Mouse (Mus musculus) brain, adult 2 months (tissue): Measurements from ENCODE around the gene Gm20671.
"Not testable (repeated sequence)": the region's sequence is repeated elsewhere in the genome, so short reads cannot be mapped to it uniquely, and the experiment has no call there.

Source experiments
- DNase-seq: peaks from one replicate; pipeline ENCODE4 v3.0.0; 2011; ENCODE audit warnings: low read depth, low spot score

Gene Gm20671

GRCm38 (mm10) chr5:32735779-32736178 lies 91.1 kb downstream of the Gm20671 start:
- no peak for DNase-seq

- DNase-seq, result not testable (repeated sequence)
These were observed 93.0 kb downstream of the Gm20671 start for GRCm38 (mm10) chr5:32733892-32734291.

- peak; percentile 59 for DNase-seq
These were observed 98.1 kb downstream of the Gm20671 start for GRCm38 (mm10) chr5:32728851-32729250.

- no peak for DNase-seq
These were observed 98.6 kb downstream of the Gm20671 start for GRCm38 (mm10) chr5:32728300-32728699.

DNA sequence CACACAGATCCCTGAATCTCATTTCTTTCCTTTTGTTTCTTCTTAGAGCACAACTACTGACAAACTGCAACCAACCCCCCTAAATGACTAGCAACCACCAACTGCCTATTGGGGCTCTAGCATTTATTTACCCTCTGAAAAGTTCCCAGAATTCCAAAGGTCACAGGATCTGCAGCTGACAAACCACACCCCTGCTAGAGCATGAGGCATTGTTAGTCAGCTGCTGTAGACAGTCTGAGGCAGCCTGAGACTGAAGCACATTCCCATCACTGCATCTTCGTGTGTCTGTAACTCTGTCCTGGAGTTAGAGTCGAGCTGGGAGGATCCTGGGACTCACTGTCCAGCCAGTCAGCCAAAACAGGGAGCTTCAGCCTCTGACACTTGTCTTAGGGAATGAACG lies 101.5 kb downstream of the Gm20671 start:
- DNase-seq, result not testable (repeated sequence)

DNA sequence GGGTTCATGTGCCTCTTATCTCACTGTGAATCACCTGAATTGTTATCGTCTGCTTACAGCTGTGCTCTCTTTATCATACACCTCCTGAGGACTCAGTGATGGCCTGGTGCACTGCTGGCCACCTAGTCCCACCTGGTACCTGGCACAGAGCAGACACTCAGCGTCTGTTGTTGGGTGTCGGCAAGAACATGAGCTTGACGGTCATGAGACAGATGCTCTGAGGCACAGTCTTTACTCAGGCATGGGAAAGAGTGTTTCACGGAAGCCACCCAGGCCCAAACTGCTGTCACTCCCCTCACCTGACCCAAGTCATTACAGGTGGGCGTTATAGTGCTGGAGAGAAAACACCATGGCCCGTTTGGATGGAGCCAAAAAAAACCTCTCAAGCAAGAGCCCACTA lies 102.9 kb downstream of the Gm20671 start:
- no peak for DNase-seq

DNA sequence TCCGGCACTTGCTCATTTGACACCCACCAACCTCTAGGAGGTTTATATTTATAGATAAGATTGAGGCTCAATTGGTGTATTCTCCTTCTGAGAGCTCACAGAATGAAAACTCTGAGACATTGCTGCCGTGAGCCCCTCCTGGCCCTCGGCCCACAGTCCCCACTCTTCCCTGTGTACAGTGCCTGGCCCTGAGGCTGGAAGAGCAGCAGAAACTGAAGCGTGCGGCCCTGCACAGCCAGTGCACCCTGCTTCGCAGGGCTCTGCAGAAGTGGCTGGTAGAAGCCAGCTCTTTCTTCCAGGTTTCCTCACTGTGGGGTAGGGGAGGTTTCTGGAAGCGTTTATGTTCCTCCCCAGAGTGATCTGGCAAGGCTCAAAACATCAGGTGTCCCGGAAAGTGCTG lies 104.2 kb downstream of the Gm20671 start:
- DNase-seq, result not testable (repeated sequence)

- DNase-seq, result no peak
These were observed 104.6 kb downstream of the Gm20671 start for GRCm38 (mm10) chr5:32722263-32722662.

- DNase-seq, result peak; percentile 52
These were observed 105.6 kb downstream of the Gm20671 start for GRCm38 (mm10) chr5:32721316-32721715.

GRCm38 (mm10) chr5:32720416-32720815 lies 106.5 kb downstream of the Gm20671 start:
- DNase-seq, result no peak

DNA sequence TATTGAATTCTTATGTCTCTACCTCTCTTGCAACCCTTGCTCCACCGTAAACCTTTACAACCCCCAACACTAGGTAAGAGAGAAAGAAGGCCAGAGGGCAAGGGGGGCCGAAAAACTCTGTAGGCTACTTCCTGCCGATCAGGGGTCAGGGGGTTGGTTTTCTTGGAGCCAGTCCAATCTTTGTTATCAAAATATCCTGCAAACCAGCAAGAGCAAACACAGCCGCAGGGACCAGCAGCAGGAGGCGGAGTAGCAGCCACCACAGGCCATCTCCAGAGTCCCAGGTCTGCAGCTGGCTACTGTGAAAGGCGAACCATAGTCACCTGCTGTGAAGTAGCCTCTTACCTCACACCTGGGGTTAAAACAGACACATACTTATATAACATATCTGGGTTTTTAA lies 108.0 kb downstream of the Gm20671 start:
- no peak for DNase-seq

GRCm38 (mm10) chr5:32717726-32718125 lies 109.2 kb downstream of the Gm20671 start:
- DNase-seq, result no peak

DNA sequence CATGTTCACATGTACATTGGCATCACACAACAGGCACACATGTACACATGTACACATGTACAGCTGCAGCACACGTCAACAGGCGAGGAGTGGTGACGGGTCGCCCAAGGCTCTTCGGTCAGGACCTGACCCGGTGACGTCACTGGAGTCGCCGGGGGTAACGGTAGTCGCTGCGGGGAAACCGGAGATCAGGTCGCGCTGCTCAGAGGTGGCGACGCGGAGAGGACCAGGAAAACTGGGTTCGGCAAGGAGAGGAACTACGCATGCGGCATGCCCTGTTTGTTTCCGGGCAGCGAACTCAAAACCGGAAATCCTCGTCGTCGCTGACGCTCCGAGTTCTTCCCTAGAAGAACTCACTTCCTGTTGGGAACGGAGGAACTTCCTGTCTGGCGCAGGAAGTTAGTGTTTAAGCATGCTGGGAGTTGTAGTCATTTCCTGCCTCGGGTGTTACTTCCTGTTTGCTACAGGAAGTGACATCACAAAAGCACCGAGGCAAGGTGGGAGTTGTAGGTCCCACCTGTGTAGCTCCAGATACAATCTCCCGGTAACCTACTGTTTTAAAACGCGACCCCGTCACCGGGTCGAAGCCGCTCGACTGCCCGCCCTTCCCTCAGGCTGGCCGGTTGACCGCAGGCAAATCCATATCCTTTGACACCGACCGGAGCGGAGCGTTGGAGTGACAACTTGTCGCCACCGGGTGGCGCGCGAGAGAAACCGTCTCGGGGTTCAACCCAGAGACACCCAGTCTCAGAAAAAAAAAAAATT lies 113.0 kb downstream of the Gm20671 start:
- DNase-seq, result peak; percentile 100

DNA sequence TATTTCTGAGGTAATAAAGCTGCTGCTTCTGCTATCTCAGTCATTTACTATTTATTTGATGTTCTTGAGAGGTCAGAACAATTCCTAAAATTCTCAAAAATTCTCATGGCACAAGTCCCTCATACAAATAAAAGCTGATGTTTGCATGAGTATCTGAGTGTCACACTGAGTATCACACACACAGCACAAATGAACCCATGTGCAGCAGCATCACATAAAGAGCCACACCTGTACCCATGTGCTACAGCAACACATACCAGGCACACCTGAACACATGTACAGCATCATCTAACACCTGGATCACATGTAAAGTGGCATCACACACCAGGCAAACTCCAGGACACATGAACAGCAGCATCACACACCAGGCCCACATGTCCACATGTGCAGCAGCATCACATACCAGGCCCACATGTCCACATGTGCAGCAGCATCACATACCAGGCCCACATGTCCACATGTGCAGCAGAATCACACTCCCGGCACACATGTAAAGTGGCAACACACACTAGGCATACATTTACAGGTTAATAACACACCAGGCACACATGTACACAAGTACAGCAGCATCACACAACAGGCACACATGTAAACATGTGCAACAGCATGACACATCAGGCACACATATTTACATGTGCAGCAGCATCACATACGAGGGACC lies 113.7 kb downstream of the Gm20671 start:
- no peak for DNase-seq

- DNase-seq, result no peak
These were observed 114.5 kb downstream of the Gm20671 start for GRCm38 (mm10) chr5:32712221-32713041.

DNA sequence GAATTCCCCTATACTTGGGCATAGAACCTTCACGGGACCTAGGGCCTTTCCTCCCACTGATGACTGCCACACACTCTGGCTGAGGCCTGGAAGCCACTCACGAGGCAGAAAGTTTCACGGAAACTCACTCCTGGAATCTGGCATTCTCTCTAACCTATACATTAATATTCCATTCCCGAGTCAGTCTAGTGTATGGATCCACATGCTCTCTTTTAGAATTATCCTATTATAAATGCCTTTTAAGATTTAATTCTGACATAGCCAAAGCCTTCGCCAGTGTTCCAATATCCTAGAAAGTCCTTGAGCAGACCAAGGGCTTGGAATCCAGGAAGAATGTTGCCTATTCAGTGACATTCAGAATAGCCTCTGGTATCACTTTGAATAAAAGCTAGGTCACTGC lies 115.4 kb downstream of the Gm20671 start:
- no peak for DNase-seq

DNA sequence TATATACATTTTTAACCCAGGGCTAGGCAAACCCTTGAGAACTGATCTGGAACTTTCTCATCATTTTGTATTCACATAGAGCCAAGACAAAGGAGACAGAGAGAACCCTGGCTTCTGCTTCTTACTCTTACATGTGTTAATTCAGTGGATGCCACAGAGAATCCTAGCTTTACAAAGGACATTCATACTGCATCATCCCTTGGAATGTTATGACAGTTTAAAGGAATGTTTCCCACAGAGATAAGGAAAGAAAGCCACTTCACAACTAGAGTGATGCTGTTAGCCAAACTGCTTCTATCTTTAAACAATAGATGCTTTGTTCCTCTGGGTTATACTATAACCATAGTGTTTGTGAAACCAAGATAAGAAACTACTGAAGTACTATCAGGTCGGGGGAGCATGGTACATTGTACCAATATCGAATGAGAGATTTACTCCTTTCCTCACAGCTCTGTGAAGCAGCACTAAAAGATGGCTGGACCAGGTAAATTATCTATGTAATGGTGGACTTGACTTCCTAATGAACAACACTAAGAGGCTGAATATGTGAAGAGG lies 120.6 kb downstream of the Gm20671 start:
- no peak for DNase-seq

GRCm38 (mm10) chr5:32697208-32697867 lies 129.6 kb downstream of the Gm20671 start:
- DNase-seq, result no peak

DNA sequence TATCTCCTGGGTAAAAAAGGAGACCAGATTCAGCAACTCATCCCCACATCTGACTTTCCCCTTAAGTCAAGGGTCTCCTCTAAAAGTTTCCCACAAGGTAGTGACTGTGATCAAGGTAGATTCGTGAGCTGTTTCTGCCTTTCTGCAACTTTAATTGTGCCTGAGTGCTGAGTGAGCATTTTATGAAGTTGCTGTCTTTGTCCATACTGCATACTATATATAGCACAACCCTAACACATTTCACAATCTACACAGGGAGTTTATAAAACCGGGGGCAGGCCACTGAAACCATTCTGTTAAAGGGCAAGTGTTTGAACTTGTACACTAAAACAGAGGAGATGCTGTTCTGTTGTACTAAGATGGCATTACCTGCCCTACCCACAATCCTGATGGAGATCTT lies 133.5 kb downstream of the Gm20671 start:
- no peak for DNase-seq
